Mouse (Mus musculus): ENCODE results near the gene Smurf2.

The Smurf2 gene

GRCm38 (mm10) chr11:106920551-106921379, at the start of gene Smurf2:
TSS of gene Smurf2 (minus strand) at chr11:106920715.
- peak; percentile 83 for DNase-seq (ENCODE audit: low spot score)

GRCm38 (mm10) chr11:106969798-106970197, 49.3 kb upstream of the Smurf2 start:
- no peak for DNase-seq (ENCODE audit: low spot score)

GRCm38 (mm10) chr11:106967630-106968029, 47.1 kb upstream of the Smurf2 start:
- DNase-seq (ENCODE audit: low spot score): peak; percentile 25

- no peak for DNase-seq (ENCODE audit: low spot score)
Observed at GRCm38 (mm10) chr11:106965881-106966280, 45.4 kb upstream of the Smurf2 start.

- DNase-seq (ENCODE audit: low spot score): no peak
Observed at GRCm38 (mm10) chr11:106962310-106962709, 41.8 kb upstream of the Smurf2 start.

- peak; percentile 24 for DNase-seq (ENCODE audit: low spot score)
Observed at GRCm38 (mm10) chr11:106961471-106962081, 41.1 kb upstream of the Smurf2 start.

- no peak for DNase-seq (ENCODE audit: low spot score)
Observed at GRCm38 (mm10) chr11:106959121-106959520, 38.6 kb upstream of the Smurf2 start.

- no peak for DNase-seq (ENCODE audit: low spot score)
Observed at GRCm38 (mm10) chr11:106958407-106959071, 38.0 kb upstream of the Smurf2 start.

- peak; percentile 20 for DNase-seq (ENCODE audit: low spot score)
Observed at GRCm38 (mm10) chr11:106957271-106957980, 36.9 kb upstream of the Smurf2 start.

- no peak for DNase-seq (ENCODE audit: low spot score)
Observed at GRCm38 (mm10) chr11:106954566-106954965, 34.1 kb upstream of the Smurf2 start.

- no peak for DNase-seq (ENCODE audit: low spot score)
Observed at GRCm38 (mm10) chr11:106954116-106954515, 33.6 kb upstream of the Smurf2 start.

- DNase-seq (ENCODE audit: low spot score): no peak
Observed at GRCm38 (mm10) chr11:106937306-106937705, 16.8 kb upstream of the Smurf2 start.

- no peak for DNase-seq (ENCODE audit: low spot score)
Observed at GRCm38 (mm10) chr11:106930366-106930765, 9.9 kb upstream of the Smurf2 start.

- DNase-seq (ENCODE audit: low spot score): no peak
Observed at GRCm38 (mm10) chr11:106928935-106929334, 8.4 kb upstream of the Smurf2 start.

GRCm38 (mm10) chr11:106927950-106928349, 7.4 kb upstream of the Smurf2 start:
- no peak for DNase-seq (ENCODE audit: low spot score)

- DNase-seq (ENCODE audit: low spot score): no peak
Observed at GRCm38 (mm10) chr11:106927226-106927625, 6.7 kb upstream of the Smurf2 start.

- no peak for DNase-seq (ENCODE audit: low spot score)
Observed at GRCm38 (mm10) chr11:106926732-106927131, 6.2 kb upstream of the Smurf2 start.

GRCm38 (mm10) chr11:106919612-106920550, 634 bp downstream of the Smurf2 start:
- peak; percentile 9 for DNase-seq (ENCODE audit: low spot score)

- no peak for DNase-seq (ENCODE audit: low spot score)
Observed at GRCm38 (mm10) chr11:106918901-106919300, 1.6 kb downstream of the Smurf2 start.

GRCm38 (mm10) chr11:106911257-106911656, 9.3 kb downstream of the Smurf2 start:
- no peak for DNase-seq (ENCODE audit: low spot score)

- no peak for DNase-seq (ENCODE audit: low spot score)
Observed at GRCm38 (mm10) chr11:106908016-106908415, 12.5 kb downstream of the Smurf2 start.

All from ovary, adult 18-20 months (tissue).